Mouse (Mus musculus): ENCODE measurements at regions not wholly inside any gene's neighbourhood (a gene's known extent, or its start where the extent isn't known, plus 50 kb on each side); places are given as distances from the start of the nearest gene placed in this dataset.

GRCm38 (mm10) chr4:55703346-55703916 lies 171.2 kb upstream of the Klf4 start:
- Histone ChIP-seq H3K27me3 (replicated peaks; ENCODE audit: control insufficient read depth, insufficient read depth, low read length) (no peaks in the 10 kb centered on the region), H3K9me3 (ENCODE audit: control insufficient read depth, low read length) (no peaks in the 10 kb centered on the region)
- 45% methylated on average over 2 of the region's 2 CpGs for WGBS

GRCm38 (mm10) chr4:55701334-55701733 lies 169.1 kb upstream of the Klf4 start:
- DNase-seq (ENCODE audit: low spot score), result no peak
- 73% methylated on average over 2 of the region's 2 CpGs for WGBS
- no peak overlapping the region for H3K27ac ChIP-seq (replicated peaks; ENCODE audit: low read depth, low read length)
- no peak overlapping the region for H3K4me3 ChIP-seq (ENCODE audit: low read depth, low read length)
- H3K9me3 ChIP-seq (ENCODE audit: control insufficient read depth, low read length), result no peaks in the 10 kb centered on the region
- no peak for ATAC-seq (ENCODE audit: low read depth)
- no peaks in the 10 kb centered on the region for H3K27me3 ChIP-seq (replicated peaks; ENCODE audit: control insufficient read depth, insufficient read depth, low read length)
- H3K9ac ChIP-seq (ENCODE audit: low read depth, low read length), result no peak overlapping the region
- H3K36me3 ChIP-seq (ENCODE audit: control insufficient read depth, insufficient read depth, low read length), result no peaks in the 10 kb centered on the region
- peaks cover 7% of the 10 kb centered on the region; the same call in 1 of the 2 replicates for H3K4me1 ChIP-seq (ENCODE audit: control insufficient read depth, insufficient read depth, low read length)
- no peak overlapping the region for H3K4me2 ChIP-seq (ENCODE audit: low read depth, low read length)

More at GRCm38 (mm10) chr4:55703346-55703916, 171.2 kb upstream of the Klf4 start:
- DNase-seq (ENCODE audit: low spot score), result peak; percentile 58
- Histone ChIP-seq H3K9ac (ENCODE audit: low read depth, low read length) (no peak overlapping the region), H3K36me3 (ENCODE audit: control insufficient read depth, insufficient read depth, low read length) (no peaks in the 10 kb centered on the region), H3K4me2 (ENCODE audit: low read depth, low read length) (no peak overlapping the region), H3K27ac (replicated peaks; ENCODE audit: low read depth, low read length) (no peak overlapping the region), H3K4me3 (ENCODE audit: low read depth, low read length) (no peak overlapping the region), H3K4me1 (ENCODE audit: control insufficient read depth, insufficient read depth, low read length) (no peaks in the 10 kb centered on the region)
- no peak for ATAC-seq (ENCODE audit: low read depth)

GRCm38 (mm10) chr4:55699917-55700316 lies 167.7 kb upstream of the Klf4 start:
- no peak overlapping the region for H3K9ac ChIP-seq (ENCODE audit: low read depth, low read length)
- H3K4me3 ChIP-seq (ENCODE audit: low read depth, low read length), result no peak overlapping the region
- WGBS, result 49% methylated on average over 8 of the region's 8 CpGs
- ATAC-seq (ENCODE audit: low read depth) (no peak), DNase-seq (ENCODE audit: low spot score) (no peak)
- H3K27me3 ChIP-seq (replicated peaks; ENCODE audit: control insufficient read depth, insufficient read depth, low read length), result no peaks in the 10 kb centered on the region
- no peak overlapping the region for H3K27ac ChIP-seq (replicated peaks; ENCODE audit: low read depth, low read length)
- H3K36me3 ChIP-seq (ENCODE audit: control insufficient read depth, insufficient read depth, low read length), result no peaks in the 10 kb centered on the region
- no peak overlapping the region for H3K4me2 ChIP-seq (ENCODE audit: low read depth, low read length)
- peaks cover 8% of the 10 kb centered on the region; the same call in 1 of the 2 replicates for H3K4me1 ChIP-seq (ENCODE audit: control insufficient read depth, insufficient read depth, low read length)
- H3K9me3 ChIP-seq (ENCODE audit: control insufficient read depth, low read length), result no peaks in the 10 kb centered on the region

DNA sequence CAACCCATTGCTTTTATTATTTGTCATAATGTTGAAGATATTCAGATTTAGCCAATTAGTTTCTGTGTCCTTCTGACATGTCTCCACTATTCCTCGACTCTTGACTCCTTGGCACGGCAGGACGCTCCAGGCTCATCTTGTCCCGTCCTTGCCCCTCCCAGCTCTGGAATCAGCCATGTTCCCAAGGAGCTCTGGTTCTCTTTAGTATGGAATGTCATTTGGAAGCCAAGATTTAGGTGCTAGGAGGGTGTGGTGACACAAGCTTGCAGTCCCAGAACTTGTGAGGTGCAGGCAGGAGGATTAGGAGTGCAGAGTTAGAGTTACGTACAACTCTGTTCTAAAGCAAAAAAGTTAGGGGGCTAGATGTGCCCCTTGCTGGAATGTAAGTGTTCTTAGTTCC lies 166.9 kb upstream of the Klf4 start:
- Histone ChIP-seq H3K9ac (ENCODE audit: low read depth, low read length) (no peak overlapping the region), H3K27me3 (replicated peaks; ENCODE audit: control insufficient read depth, insufficient read depth, low read length) (no peaks in the 10 kb centered on the region), H3K27ac (replicated peaks; ENCODE audit: low read depth, low read length) (no peak overlapping the region), H3K4me2 (ENCODE audit: low read depth, low read length) (no peak overlapping the region), H3K4me3 (ENCODE audit: low read depth, low read length) (no peak overlapping the region), H3K9me3 (ENCODE audit: control insufficient read depth, low read length) (no peaks in the 10 kb centered on the region), H3K36me3 (ENCODE audit: control insufficient read depth, insufficient read depth, low read length) (no peaks in the 10 kb centered on the region), H3K4me1 (ENCODE audit: control insufficient read depth, insufficient read depth, low read length) (peaks cover 8% of the 10 kb centered on the region; the same call in 1 of the 2 replicates)
- WGBS, result 63% methylated on average over 5 of the region's 5 CpGs
- DNase-seq (ENCODE audit: low spot score) (no peak), ATAC-seq (ENCODE audit: low read depth) (no peak)

GRCm38 (mm10) chr4:55697108-55697507 lies 164.8 kb upstream of the Klf4 start:
- no peak for ATAC-seq (ENCODE audit: low read depth)
- WGBS, result 41% methylated on average over 12 of the region's 12 CpGs
- H3K36me3 ChIP-seq (ENCODE audit: control insufficient read depth, insufficient read depth, low read length), result no peaks in the 10 kb centered on the region
- H3K9me3 ChIP-seq (ENCODE audit: control insufficient read depth, low read length), result no peaks in the 10 kb centered on the region
- no peak overlapping the region for H3K27ac ChIP-seq (replicated peaks; ENCODE audit: low read depth, low read length)
- peak; percentile 59 for DNase-seq (ENCODE audit: low spot score)
- no peaks in the 10 kb centered on the region for H3K27me3 ChIP-seq (replicated peaks; ENCODE audit: control insufficient read depth, insufficient read depth, low read length)
- no peak overlapping the region for H3K4me3 ChIP-seq (ENCODE audit: low read depth, low read length)
- H3K9ac ChIP-seq (ENCODE audit: low read depth, low read length), result no peak overlapping the region
- H3K4me2 ChIP-seq (ENCODE audit: low read depth, low read length), result no peak overlapping the region
- H3K4me1 ChIP-seq (ENCODE audit: control insufficient read depth, insufficient read depth, low read length), result peaks cover 8% of the 10 kb centered on the region; the same call in 1 of the 2 replicates

- DNase-seq (ENCODE audit: low spot score) (peak; percentile 60), ATAC-seq (ENCODE audit: low read depth) (no peak)
- Histone ChIP-seq H3K4me2 (ENCODE audit: low read depth, low read length) (no peak overlapping the region), H3K9me3 (ENCODE audit: control insufficient read depth, low read length) (no peaks in the 10 kb centered on the region), H3K27ac (replicated peaks; ENCODE audit: low read depth, low read length) (no peak overlapping the region), H3K36me3 (ENCODE audit: control insufficient read depth, insufficient read depth, low read length) (no peaks in the 10 kb centered on the region), H3K27me3 (replicated peaks; ENCODE audit: control insufficient read depth, insufficient read depth, low read length) (no peaks in the 10 kb centered on the region), H3K4me1 (ENCODE audit: control insufficient read depth, insufficient read depth, low read length) (peaks cover 8% of the 10 kb centered on the region; the same call in 1 of the 2 replicates), H3K4me3 (ENCODE audit: low read depth, low read length) (no peak overlapping the region), H3K9ac (ENCODE audit: low read depth, low read length) (no peak overlapping the region)
- WGBS, result 16% methylated on average over 1 of the region's 1 CpGs
These were observed 164.2 kb upstream of the Klf4 start for GRCm38 (mm10) chr4:55696428-55696827.

DNA sequence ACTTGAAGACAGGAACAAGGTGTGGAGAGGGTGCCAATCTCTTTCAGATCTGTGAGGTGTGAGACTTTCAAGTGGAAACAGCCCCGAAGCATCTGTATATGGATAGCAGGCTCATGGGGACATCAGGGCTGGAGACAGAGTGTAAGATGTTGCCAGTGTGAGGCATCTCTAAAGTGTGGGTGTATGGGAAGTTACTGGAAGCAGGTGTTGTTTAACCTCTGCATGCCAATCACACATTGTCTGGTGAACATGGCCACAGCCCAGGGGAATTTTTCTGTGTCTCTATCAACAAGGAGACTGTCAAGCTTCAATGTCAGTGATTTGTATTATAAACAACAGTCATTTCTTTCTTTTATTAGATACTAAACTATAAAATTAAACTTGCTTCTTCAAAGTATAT lies 163.0 kb upstream of the Klf4 start:
- no peak for DNase-seq (ENCODE audit: low spot score)
- H3K27me3 ChIP-seq (replicated peaks; ENCODE audit: control insufficient read depth, insufficient read depth, low read length), result no peaks in the 10 kb centered on the region
- no peak for ATAC-seq (ENCODE audit: low read depth)
- no peaks in the 10 kb centered on the region for H3K36me3 ChIP-seq (ENCODE audit: control insufficient read depth, insufficient read depth, low read length)
- peaks cover 8% of the 10 kb centered on the region; the same call in 1 of the 2 replicates for H3K4me1 ChIP-seq (ENCODE audit: control insufficient read depth, insufficient read depth, low read length)
- H3K9me3 ChIP-seq (ENCODE audit: control insufficient read depth, low read length), result no peaks in the 10 kb centered on the region
- WGBS, result 94% methylated on average over 1 of the region's 1 CpGs
- H3K9ac ChIP-seq (ENCODE audit: low read depth, low read length), result no peak overlapping the region
- no peak overlapping the region for H3K4me3 ChIP-seq (ENCODE audit: low read depth, low read length)
- no peak overlapping the region for H3K4me2 ChIP-seq (ENCODE audit: low read depth, low read length)
- H3K27ac ChIP-seq (replicated peaks; ENCODE audit: low read depth, low read length), result no peak overlapping the region

GRCm38 (mm10) chr4:55689479-55689878 lies 157.2 kb upstream of the Klf4 start:
- Histone ChIP-seq H3K27me3 (replicated peaks; ENCODE audit: control insufficient read depth, insufficient read depth, low read length) (no peaks in the 10 kb centered on the region), H3K4me3 (ENCODE audit: low read depth, low read length) (no peak overlapping the region), H3K9ac (ENCODE audit: low read depth, low read length) (no peak overlapping the region), H3K9me3 (ENCODE audit: control insufficient read depth, low read length) (no peaks in the 10 kb centered on the region), H3K27ac (replicated peaks; ENCODE audit: low read depth, low read length) (no peak overlapping the region), H3K4me1 (ENCODE audit: control insufficient read depth, insufficient read depth, low read length) (no peaks in the 10 kb centered on the region), H3K36me3 (ENCODE audit: control insufficient read depth, insufficient read depth, low read length) (no peaks in the 10 kb centered on the region), H3K4me2 (ENCODE audit: low read depth, low read length) (no peak overlapping the region)
- WGBS, result 71% methylated on average over 1 of the region's 1 CpGs
- DNase-seq (ENCODE audit: low spot score), result peak; percentile 49
- ATAC-seq (ENCODE audit: low read depth), result no peak

DNA sequence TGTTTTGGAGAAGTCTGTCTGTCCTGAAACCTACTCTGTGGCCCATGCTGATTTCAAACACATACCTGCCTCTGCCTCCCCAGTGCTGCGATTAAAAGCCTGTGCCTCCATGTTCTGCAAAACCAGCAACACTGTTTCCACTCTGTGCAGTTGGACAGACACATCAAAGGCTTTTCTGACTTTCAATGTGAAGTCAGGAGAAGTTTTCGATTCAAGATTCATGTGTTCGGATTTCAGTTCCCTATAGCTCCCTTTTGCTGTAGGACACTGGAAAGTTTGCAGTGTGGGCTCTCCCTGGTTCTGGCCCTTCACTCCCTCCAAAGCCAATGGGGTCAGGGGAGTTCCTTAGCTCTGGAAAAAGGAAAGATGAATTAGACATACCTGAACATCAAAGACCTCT lies 154.5 kb upstream of the Klf4 start:
- no peaks in the 10 kb centered on the region for H3K27me3 ChIP-seq (replicated peaks; ENCODE audit: control insufficient read depth, insufficient read depth, low read length)

More for the DNA sequence above, 154.5 kb upstream of the Klf4 start:
- no peaks in the 10 kb centered on the region for H3K36me3 ChIP-seq (ENCODE audit: control insufficient read depth, insufficient read depth, low read length)
- H3K9me3 ChIP-seq (ENCODE audit: control insufficient read depth, low read length), result no peaks in the 10 kb centered on the region
- DNase-seq (ENCODE audit: low spot score) (no peak), ATAC-seq (ENCODE audit: low read depth) (no peak)
- 84% methylated on average over 3 of the region's 3 CpGs for WGBS
- no peak overlapping the region for H3K9ac ChIP-seq (ENCODE audit: low read depth, low read length)
- H3K27ac ChIP-seq (replicated peaks; ENCODE audit: low read depth, low read length), result no peak overlapping the region
- H3K4me1 ChIP-seq (ENCODE audit: control insufficient read depth, insufficient read depth, low read length), result no peaks in the 10 kb centered on the region
- no peak overlapping the region for H3K4me2 ChIP-seq (ENCODE audit: low read depth, low read length)
- no peak overlapping the region for H3K4me3 ChIP-seq (ENCODE audit: low read depth, low read length)
